Mouse (Mus musculus): Measurements from ENCODE around the gene Cyp4a30b. TPM values are rescaled to one million over a fixed set of nuclear protein-coding genes. Genes with fewer than 3 reads are reported as not detected.
"Not testable (repeated sequence)": the region's sequence is repeated elsewhere in the genome, so short reads cannot be mapped to it uniquely, and the experiment has no call there.

The Cyp4a30b gene
- total RNA-seq (2022), result not detected

- DNase-seq (ENCODE audit: low spot score in 2 of 2), result no peak
These were observed at the start of gene Cyp4a30b for GRCm38 (mm10) chr4:115452304-115452703. Gene Cyp4a30b (plus strand): TSS chr4:115452604.

GRCm38 (mm10) chr4:115411324-115411723, 41.1 kb upstream of the Cyp4a30b start, which contains the start of gene Cyp4a12b:
Gene Cyp4a12b (plus strand): TSS chr4:115411624.
- DNase-seq (ENCODE audit: low spot score in 2 of 2), result not testable (repeated sequence)

GRCm38 (mm10) chr4:115450577-115451137, 1.7 kb upstream of the Cyp4a30b start:
- DNase-seq (ENCODE audit: low spot score in 2 of 2), result no peak

- not testable (repeated sequence) for DNase-seq (ENCODE audit: low spot score in 2 of 2)
These were observed 21.2 kb downstream of the Cyp4a30b start for GRCm38 (mm10) chr4:115473585-115473984.

DNA sequence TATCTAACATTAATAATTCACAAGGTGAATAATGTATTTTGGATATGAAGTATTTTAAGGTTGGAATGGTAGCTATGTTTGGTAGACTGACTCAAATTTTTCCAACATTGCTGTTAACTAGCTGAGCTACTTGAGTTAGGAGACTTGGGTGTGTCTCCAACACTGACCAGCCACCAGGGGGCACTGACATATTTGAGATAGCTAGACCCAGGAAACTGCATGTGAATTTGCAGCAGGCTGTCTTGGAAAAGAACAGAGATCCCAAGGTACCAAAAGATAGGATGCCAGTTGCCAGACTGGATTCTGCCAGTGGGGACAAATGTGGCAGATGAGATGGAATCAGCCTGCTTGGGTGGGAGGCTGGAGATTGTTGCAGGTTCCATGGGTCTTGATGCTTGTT, 23.6 kb downstream of the Cyp4a30b start:
- DNase-seq (ENCODE audit: low spot score in 2 of 2), result not testable (repeated sequence)

GRCm38 (mm10) chr4:115481006-115481652, 28.7 kb downstream of the Cyp4a30b start:
- DNase-seq (ENCODE audit: low spot score in 2 of 2), result no peak

DNA sequence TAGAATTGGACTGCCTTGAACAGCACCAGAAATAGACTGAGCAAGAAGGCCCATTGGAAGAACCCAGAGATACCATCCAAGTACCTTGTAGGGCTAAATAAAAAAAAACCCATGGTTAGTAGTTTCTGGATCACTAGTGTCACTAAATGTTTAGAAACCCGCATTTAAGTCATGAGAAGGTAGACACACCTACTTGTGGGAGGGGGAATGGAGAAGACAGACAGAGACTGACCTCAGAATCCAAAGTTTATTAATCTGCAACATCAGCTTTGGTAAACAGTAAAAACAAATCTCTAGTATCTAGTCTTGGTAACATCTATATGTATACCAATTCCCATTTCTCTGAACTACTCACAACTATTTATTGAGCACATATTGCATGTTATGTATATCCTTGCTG, 43.6 kb downstream of the Cyp4a30b start, which contains the start of gene Cyp4a14:
TSS of gene Cyp4a14 (minus strand) at position 142 of the 400 bp plus-strand sequence.
- no peak for DNase-seq (ENCODE audit: low spot score in 2 of 2)

- DNase-seq (ENCODE audit: low spot score in 2 of 2), result no peak
These were observed 45.1 kb downstream of the Cyp4a30b start for GRCm38 (mm10) chr4:115497466-115497865.

DNA sequence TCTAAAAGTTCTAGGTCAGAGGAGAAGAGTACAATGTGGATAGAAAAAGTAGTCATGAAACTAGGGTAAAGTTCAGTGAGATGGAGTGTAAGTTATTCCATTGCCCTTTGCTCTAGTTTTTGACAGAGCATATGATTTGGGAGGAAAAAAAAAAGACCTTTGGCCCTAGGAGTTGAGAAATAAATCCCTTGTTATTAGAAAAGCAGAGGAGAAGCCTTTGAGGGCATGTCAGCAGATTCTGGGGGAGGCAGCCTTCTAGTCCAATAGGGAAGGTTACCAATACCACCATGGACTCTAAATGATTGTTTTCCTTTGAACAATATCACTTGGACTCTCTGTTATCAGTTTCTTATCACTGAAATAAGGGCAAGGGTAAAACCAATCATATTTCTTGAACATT, 61.6 kb downstream of the Cyp4a30b start:
- DNase-seq (ENCODE audit: low spot score in 2 of 2), result not testable (repeated sequence)

- DNase-seq (ENCODE audit: low spot score in 2 of 2), result not testable (repeated sequence)
These were observed 65.6 kb downstream of the Cyp4a30b start, which contains the start of gene Cyp4a10 for GRCm38 (mm10) chr4:115518000-115518399. Gene Cyp4a10 (plus strand): TSS chr4:115518264.

- DNase-seq (ENCODE audit: low spot score in 2 of 2), result no peak
These were observed 67.0 kb downstream of the Cyp4a30b start for GRCm38 (mm10) chr4:115519444-115519843.

Other genes with a start within 250 kb of the Cyp4a30b start
- not detected for gene Cyp4a29, start 210.5 kb upstream of the Cyp4a30b start, total RNA-seq (2022)
- not detected for gene Cyp4a12a, start 153.6 kb upstream of the Cyp4a30b start, total RNA-seq (2022)
- gene Cyp4a12b, start 41.0 kb upstream of the Cyp4a30b start, total RNA-seq (2022), result not detected
- gene Cyp4a14, start 43.5 kb downstream of the Cyp4a30b start, total RNA-seq (2022), result not detected
- not detected for gene Cyp4a10, start 65.7 kb downstream of the Cyp4a30b start, total RNA-seq (2022)
- not detected for gene Cyp4a31, start 111.0 kb downstream of the Cyp4a30b start, total RNA-seq (2022)
- gene Cyp4a32, start 148.4 kb downstream of the Cyp4a30b start, total RNA-seq (2022), result not detected
- 1 to 10 TPM in 1 of 4 experiments, under 1 TPM in 3; 0.52 to 2.1 (median 0.76) TPM for gene Cyp4b1, start 195.1 kb downstream of the Cyp4a30b start, total RNA-seq (2022)

All from layer of hippocampus, adult 8-10 months (tissue).